Mouse (Mus musculus): ENCODE measurements around the gene Rab3ip.

Rab3ip gene

GRCm38 (mm10) chr10:116950009-116950769 is at the start of gene Rab3ip:
Gene Rab3ip, minus strand, starts transcription at chr10:116950769.
- peak; percentile 79 for DNase-seq (ENCODE audit: low spot score in 2 of 2)

GRCm38 (mm10) chr10:116998716-116999455 is 48.3 kb upstream of the Rab3ip start:
- no peak for DNase-seq (ENCODE audit: low spot score in 2 of 2)

GRCm38 (mm10) chr10:116996236-116996600 is 45.6 kb upstream of the Rab3ip start:
- no peak for DNase-seq (ENCODE audit: low spot score in 2 of 2)

GRCm38 (mm10) chr10:116995584-116996235 is 45.1 kb upstream of the Rab3ip start:
- DNase-seq (ENCODE audit: low spot score in 2 of 2), result no peak

- DNase-seq (ENCODE audit: low spot score in 2 of 2), result no peak
These were observed 44.6 kb upstream of the Rab3ip start for GRCm38 (mm10) chr10:116995162-116995561.

GRCm38 (mm10) chr10:116993971-116994370 is 43.4 kb upstream of the Rab3ip start:
- DNase-seq (ENCODE audit: low spot score in 2 of 2), result no peak

GRCm38 (mm10) chr10:116986264-116987082 is 35.9 kb upstream of the Rab3ip start, which contains the start of gene Best3:
Gene Best3, plus strand, starts transcription at chr10:116986314.
- DNase-seq (ENCODE audit: low spot score in 2 of 2), result no peak

GRCm38 (mm10) chr10:116984836-116985235 is 34.3 kb upstream of the Rab3ip start:
- no peak for DNase-seq (ENCODE audit: low spot score in 2 of 2)

GRCm38 (mm10) chr10:116982526-116982925 is 32.0 kb upstream of the Rab3ip start:
- no peak for DNase-seq (ENCODE audit: low spot score in 2 of 2)

GRCm38 (mm10) chr10:116980888-116981287 is 30.3 kb upstream of the Rab3ip start:
- no peak for DNase-seq (ENCODE audit: low spot score in 2 of 2)

GRCm38 (mm10) chr10:116980273-116980672 is 29.7 kb upstream of the Rab3ip start:
- no peak for DNase-seq (ENCODE audit: low spot score in 2 of 2)

GRCm38 (mm10) chr10:116978841-116979240 is 28.3 kb upstream of the Rab3ip start:
- DNase-seq (ENCODE audit: low spot score in 2 of 2), result no peak

GRCm38 (mm10) chr10:116977858-116978257 is 27.3 kb upstream of the Rab3ip start:
- DNase-seq (ENCODE audit: low spot score in 2 of 2), result no peak

- DNase-seq (ENCODE audit: low spot score in 2 of 2), result no peak
These were observed 26.9 kb upstream of the Rab3ip start for GRCm38 (mm10) chr10:116977455-116977854.

- DNase-seq (ENCODE audit: low spot score in 2 of 2), result no peak
These were observed 21.9 kb upstream of the Rab3ip start, which contains the start of gene Gm10271 for GRCm38 (mm10) chr10:116972509-116972908. Gene Gm10271, minus strand, starts transcription at chr10:116972609.

GRCm38 (mm10) chr10:116968741-116969140 is 18.2 kb upstream of the Rab3ip start:
- DNase-seq (ENCODE audit: low spot score in 2 of 2), result no peak

GRCm38 (mm10) chr10:116966065-116966464 is 15.5 kb upstream of the Rab3ip start:
- DNase-seq (ENCODE audit: low spot score in 2 of 2), result no peak

GRCm38 (mm10) chr10:116965297-116965696 is 14.7 kb upstream of the Rab3ip start:
- DNase-seq (ENCODE audit: low spot score in 2 of 2), result no peak

- DNase-seq (ENCODE audit: low spot score in 2 of 2), result no peak
These were observed 14.0 kb upstream of the Rab3ip start for GRCm38 (mm10) chr10:116964571-116964970.

GRCm38 (mm10) chr10:116964084-116964483 is 13.5 kb upstream of the Rab3ip start:
- DNase-seq (ENCODE audit: low spot score in 2 of 2), result no peak

- DNase-seq (ENCODE audit: low spot score in 2 of 2), result no peak
These were observed 12.2 kb upstream of the Rab3ip start for GRCm38 (mm10) chr10:116962803-116963202.

- no peak for DNase-seq (ENCODE audit: low spot score in 2 of 2)
These were observed 11.6 kb upstream of the Rab3ip start for GRCm38 (mm10) chr10:116962152-116962551.

All from right cerebral cortex, postnatal 36 days (tissue).